25 mouse cellular contexts compared by ENCODE assay signal in the genomic region with DNA sequence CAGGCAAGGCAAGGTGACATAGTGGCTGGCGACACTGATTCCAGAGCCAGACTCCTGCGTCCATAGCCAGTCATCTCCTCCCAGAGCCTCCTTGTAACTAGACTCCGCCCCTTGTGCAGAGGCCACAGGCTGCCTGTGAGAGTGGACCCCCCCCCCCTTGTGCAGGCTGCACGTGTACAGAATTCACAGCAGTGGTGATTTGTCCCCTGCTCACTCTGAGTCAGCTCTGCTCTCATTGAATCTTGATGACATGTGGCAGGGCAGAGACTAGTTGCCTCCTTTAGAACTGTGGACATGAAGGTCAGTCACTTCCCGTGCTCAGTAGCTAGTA. TPM values are rescaled to one million over a fixed set of nuclear protein-coding genes. Genes with fewer than 3 reads are reported as not detected.
DNase-seq lines count a peak whose midpoint lies in the region; ATAC-seq lines count a peak whose summit lies in the region.
"Had no signal": no experiment of that assay in that cellular context is flagged by ENCODE, and none has a peak within 500 bp of the region (broad histone marks: within the 10 kb centered on the region; RNA-seq: fewer than 3 reads in every experiment).

No protein-coding gene starts in this region.

- H3K36me3 ChIP-seq in kidney, embryonic 14.5 days (ENCODE audit: control insufficient read depth, insufficient read depth, low read length), result no peaks in the 10 kb centered on the region
- H3K36me3 ChIP-seq in limb, embryonic 12.5 days, result no peaks in the 10 kb centered on the region
- H3K36me3 ChIP-seq: forebrain, embryonic 10.5 days; limb, embryonic 15.5 days had no signal

- DNase-seq in embryo, embryonic 10.5 days (ENCODE audit: low spot score), result peak; percentile 29
- DNase-seq in embryo, embryonic 9.5 days (ENCODE audit: extremely low spot score), result no peak
- DNase-seq in kidney, adult 18-20 months, result no peak
- peak; percentile 33 for DNase-seq in adrenal gland, adult 8-10 months
- no peak for DNase-seq in testis, postnatal 10 days (ENCODE audit: low spot score)
- DNase-seq in neural tube, embryonic 10.5 days (ENCODE audit: extremely low spot score, low spot score), result no peak
- DNase-seq: cerebellum, postnatal 14 days; heart, adult 11 months; liver, postnatal 0 days; lung, postnatal 4 days; right cerebral cortex, adult 18-20 months; spleen, adult 18-20 months; thymus, postnatal 25 days had no signal

- H3K27me3 ChIP-seq in kidney, embryonic 14.5 days (ENCODE audit: control insufficient read depth, insufficient read depth, low read length), result peaks cover 11% of the 10 kb centered on the region
- peaks cover 34% of the 10 kb centered on the region for H3K27me3 ChIP-seq in limb, embryonic 12.5 days

- H3K4me3 ChIP-seq in kidney, embryonic 14.5 days (ENCODE audit: low read length), result no peak overlapping the region
- no peak overlapping the region for H3K4me3 ChIP-seq in limb, embryonic 12.5 days (replicated peaks)
- H3K4me3 ChIP-seq: forebrain, embryonic 10.5 days; left cerebral cortex, adult 2 months; limb, embryonic 15.5 days had no signal

- H3K4me1 ChIP-seq in kidney, embryonic 14.5 days (ENCODE audit: control insufficient read depth, insufficient read depth, low read length), result no peaks in the 10 kb centered on the region
- peaks cover 8% of the 10 kb centered on the region; the same call in 1 of the 2 replicates for H3K4me1 ChIP-seq in limb, embryonic 12.5 days (replicated peaks)

- 44% methylated on average over 5 of the region's 5 CpGs for WGBS in kidney, embryonic 14.5 days
- 30% methylated on average over 5 of the region's 5 CpGs for WGBS in limb, embryonic 12.5 days

- H3K9ac ChIP-seq in kidney, embryonic 14.5 days (ENCODE audit: low read depth, low read length), result no peak overlapping the region
- no peak overlapping the region for H3K9ac ChIP-seq in limb, embryonic 12.5 days (replicated peaks)
- H3K9ac ChIP-seq: limb, embryonic 15.5 days; liver, postnatal 0 days had no signal

- H3K27ac ChIP-seq in kidney, embryonic 14.5 days (ENCODE audit: low read depth, low read length), result no peak overlapping the region
- H3K27ac ChIP-seq in limb, embryonic 12.5 days, result no peak overlapping the region
- H3K27ac ChIP-seq: forebrain, embryonic 10.5 days; left cerebral cortex, adult 2 months; limb, embryonic 15.5 days had no signal

- peak; percentile 35; the same call in 1 of the 2 replicates for ATAC-seq in kidney, embryonic 14.5 days (ENCODE audit: low FRiP score, low TSS enrichment)
- ATAC-seq in limb, embryonic 12.5 days (ENCODE audit: insufficient number of reproducible peaks, insufficient read depth, low FRiP score, low TSS enrichment, low read depth), result peak; percentile 24; the same call in 1 of the 2 replicates
- ATAC-seq: inflammation-experienced regulatory T-cells, adult 6 months; liver, postnatal 0 days; Patski had no signal

- H3K9me3 ChIP-seq in kidney, embryonic 14.5 days (ENCODE audit: control insufficient read depth, low read length), result peaks cover 2% of the 10 kb centered on the region; the same call in 1 of the 2 replicates
- H3K9me3 ChIP-seq in limb, embryonic 12.5 days, result peaks cover 9% of the 10 kb centered on the region
- H3K9me3 ChIP-seq: forebrain, embryonic 10.5 days; limb, embryonic 15.5 days had no signal

- no peak overlapping the region for H3K4me2 ChIP-seq in kidney, embryonic 14.5 days (replicated peaks; ENCODE audit: low read depth, low read length)
- H3K4me2 ChIP-seq in limb, embryonic 12.5 days, result peak overlapping the region; percentile 15; the same call in 1 of the 2 replicates
- H3K4me2 ChIP-seq: limb, embryonic 15.5 days had no signal

RNA-seq across cellular contexts. Expression of a gene that starts 8.8 kb away (rescaled TPM):
- 0.06 TPM in 1 of 2 replicates, not detected in the other for polyA plus RNA-seq in kidney, embryonic 14.5 days (2014; fragmentation: Nextera tagmentation; extraction: Ambion mirVana)
- under 1 TPM in 1 of 4 experiments, not detected in 3; 0.08 TPM for total RNA-seq in adrenal gland, adult 8-10 months (2022)
- 0.13 and 0.24 TPM in 2 replicates for polyA plus RNA-seq in limb, embryonic 12.5 days (2016; fragmentation: Nextera tagmentation; extraction: Ambion mirVana)
- total RNA-seq: gastrocnemius, adult 18-20 months; neutrophil, adult 5-6 weeks had no signal
- polyA plus RNA-seq: heart, postnatal 0 days; inflammation-experienced regulatory T-cells, adult 6 months; kidney, embryonic 16.5 days; liver, postnatal 0 days; Patski; stomach, embryonic 16.5 days had no signal

RNA-seq across cellular contexts. Expression of a gene that starts 38.8 kb away (rescaled TPM):
- polyA plus RNA-seq in kidney, embryonic 14.5 days (2014; fragmentation: Nextera tagmentation; extraction: Ambion mirVana), result 10.0 and 14.8 TPM in 2 replicates
- 10 to 100 TPM; 10.9 to 16.3 (median 13.8) TPM for total RNA-seq in adrenal gland, adult 8-10 months (2022)
- 16.3 and 17.8 TPM in 2 replicates for polyA plus RNA-seq in limb, embryonic 12.5 days (2016; fragmentation: Nextera tagmentation; extraction: Ambion mirVana)

Comparison
In these comparisons a context has a peak if more than half of its experiments do, and no peak if none do; other contexts are left out.
1. DNase-seq: peak in embryo, embryonic 10.5 days (single experiment) and adrenal gland, adult 8-10 months (single experiment); none in embryo, embryonic 9.5 days (single experiment), kidney, adult 18-20 months (single experiment), testis, postnatal 10 days (single experiment) and neural tube, embryonic 10.5 days (single experiment).